Mouse (Mus musculus): ENCODE data around the gene Atad5.

The Atad5 gene

DNA sequence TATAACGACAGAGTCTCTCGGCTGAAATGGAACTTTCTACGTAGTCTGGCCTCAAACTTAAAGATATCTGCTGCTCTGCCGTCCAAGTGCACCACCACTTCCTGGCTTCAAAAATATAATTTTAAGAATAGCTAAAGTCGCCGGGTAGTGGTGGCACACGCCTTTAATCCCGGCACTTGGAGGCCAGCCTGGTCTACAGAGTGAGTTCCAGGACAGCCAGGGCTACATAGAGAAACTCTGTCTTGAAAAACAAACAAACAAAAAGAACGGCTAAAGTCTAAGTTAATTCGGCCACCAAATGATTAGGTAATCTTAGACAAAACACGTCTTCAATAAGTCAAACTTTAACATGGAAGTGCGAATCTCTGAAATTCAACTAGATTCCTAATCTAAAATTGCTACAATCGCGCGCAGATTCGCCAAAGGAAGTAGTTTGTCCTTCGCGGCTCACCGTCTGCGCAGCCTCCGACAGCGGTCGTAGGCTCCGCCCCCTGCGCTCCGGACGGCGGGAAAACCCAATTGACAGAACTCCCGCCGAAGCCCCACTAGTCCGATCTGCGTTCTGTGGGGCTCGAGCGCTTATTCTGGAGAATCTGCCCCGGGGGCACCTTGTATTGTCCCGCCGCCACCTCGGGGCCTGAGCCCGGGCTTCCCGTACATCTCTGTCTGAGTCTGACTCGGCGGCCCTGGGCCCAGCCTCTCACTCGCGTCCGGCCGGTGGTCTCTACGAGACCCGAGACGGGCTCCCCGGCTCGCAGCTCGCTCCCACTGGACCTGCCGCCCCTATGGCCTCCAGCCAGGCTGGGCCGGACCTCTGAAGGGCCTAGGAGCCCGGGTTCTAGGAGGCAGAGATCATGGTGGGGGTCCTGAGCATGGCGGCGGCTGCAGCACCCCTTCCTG is at the start of gene Atad5:
Atad5 (plus strand) TSS at position 484 of the 900 bp plus-strand sequence.
- peak; percentile 97 for DNase-seq

DNA sequence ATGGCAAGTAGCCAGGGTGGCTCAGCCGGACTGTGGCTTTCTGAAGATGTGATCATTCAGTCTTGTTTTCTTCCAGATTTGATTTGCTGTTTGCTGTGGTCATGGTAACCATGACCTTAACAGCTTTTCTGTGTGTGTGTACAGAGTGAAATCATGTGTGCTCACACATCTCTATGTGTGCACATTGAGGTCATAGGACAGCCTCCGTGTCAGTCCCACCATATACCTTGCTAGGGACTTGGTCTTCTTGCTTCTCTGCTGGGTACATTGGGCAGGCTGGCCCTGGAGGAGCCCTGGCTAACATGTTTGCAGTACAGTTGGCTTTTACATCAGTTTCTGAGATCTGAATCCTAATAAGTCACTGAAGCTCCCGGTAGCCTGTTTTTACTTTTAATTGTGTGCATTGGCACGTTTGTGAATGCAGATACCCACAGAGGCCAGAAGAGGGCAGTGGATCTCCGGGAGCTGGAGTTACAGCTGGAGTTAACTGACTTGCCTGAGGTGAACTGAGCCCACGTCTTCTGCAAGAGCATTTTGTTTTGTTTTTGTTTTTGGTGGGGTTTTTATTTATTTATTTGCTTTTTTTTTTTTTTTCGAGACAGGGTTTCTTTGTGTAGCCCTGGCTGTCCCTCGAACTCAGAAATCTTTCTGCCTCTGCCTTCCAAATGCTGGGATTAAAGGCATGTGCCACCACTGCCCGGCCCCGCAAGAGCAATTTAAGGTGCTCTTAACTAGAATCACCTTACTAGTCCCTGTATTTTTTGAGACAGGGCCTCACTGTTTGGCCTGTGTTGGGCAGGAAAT is 46.4 kb upstream of the Atad5 start:
- peak; percentile 62 for DNase-seq

GRCm38 (mm10) chr11:80043419-80043817 is 45.8 kb upstream of the Atad5 start:
- DNase-seq, result no peak

GRCm38 (mm10) chr11:80046856-80047255 is 42.3 kb upstream of the Atad5 start:
- no peak for DNase-seq

DNA sequence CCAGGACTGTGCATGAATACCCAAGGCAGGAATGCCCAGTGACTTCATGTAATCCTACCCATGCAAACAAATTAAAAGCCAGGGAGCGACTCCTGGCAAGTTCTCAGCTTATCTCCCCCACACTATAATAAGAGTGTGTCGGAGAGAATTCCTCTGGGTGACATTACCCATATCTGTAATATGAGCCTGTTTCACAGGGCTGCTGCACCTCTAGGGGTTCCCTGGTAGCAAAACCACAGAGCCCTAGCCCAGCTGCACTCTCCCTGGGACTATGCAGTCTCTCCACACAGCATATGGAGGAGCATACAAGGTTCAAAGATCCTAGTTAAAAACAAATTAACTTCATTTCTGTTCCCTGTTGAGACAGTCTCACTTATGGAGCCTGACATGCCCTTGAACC is 39.1 kb upstream of the Atad5 start:
- no peak for DNase-seq

- DNase-seq, result no peak
Observed at GRCm38 (mm10) chr11:80052456-80052855, 36.7 kb upstream of the Atad5 start.

- DNase-seq, result no peak
Observed at GRCm38 (mm10) chr11:80053171-80053570, 36.0 kb upstream of the Atad5 start.

- no peak for DNase-seq
Observed at GRCm38 (mm10) chr11:80054659-80055058, 34.5 kb upstream of the Atad5 start.

GRCm38 (mm10) chr11:80056141-80056540 is 33.1 kb upstream of the Atad5 start:
- DNase-seq, result no peak

DNA sequence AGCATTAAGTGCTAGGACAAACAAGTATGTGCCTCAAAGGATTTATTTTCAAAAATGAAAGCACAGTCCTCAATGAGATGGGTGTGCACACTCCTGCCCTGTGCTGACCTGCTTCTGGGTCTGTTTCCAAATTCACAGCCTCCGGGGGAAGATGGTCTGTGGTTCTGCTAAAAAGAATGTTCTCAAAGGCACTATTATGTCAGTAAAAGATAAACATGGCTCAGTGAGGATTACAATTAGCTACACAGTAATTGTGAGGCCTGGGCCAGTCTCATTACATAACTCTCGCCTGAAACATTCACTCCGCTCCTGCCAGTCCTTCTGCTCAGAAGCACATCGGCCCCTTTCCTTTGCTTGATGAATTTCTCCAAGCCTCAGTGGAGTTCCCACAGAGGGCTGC is 27.0 kb upstream of the Atad5 start:
- no peak for DNase-seq

DNA sequence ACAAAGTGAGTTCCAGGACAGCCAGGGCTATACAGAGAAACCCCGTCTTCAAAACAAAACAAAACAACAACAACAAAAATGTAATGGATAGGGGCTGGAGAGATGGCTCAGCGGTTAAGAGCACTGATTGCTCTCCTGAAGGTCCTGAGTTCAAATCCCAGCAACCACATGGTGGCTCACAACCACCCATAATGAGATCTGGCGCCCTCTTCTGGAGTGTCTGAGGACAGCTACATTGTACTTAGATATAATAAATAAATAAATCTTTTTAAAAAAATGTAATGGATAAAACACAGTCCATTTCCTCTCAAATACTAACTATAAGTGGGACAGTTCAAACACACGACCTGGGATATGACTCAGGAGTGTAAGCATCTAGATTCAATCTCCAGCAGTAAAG is 22.8 kb upstream of the Atad5 start:
- peak; percentile 64 for DNase-seq

GRCm38 (mm10) chr11:80067558-80067957 is 21.6 kb upstream of the Atad5 start:
- DNase-seq, result peak; percentile 53

DNA sequence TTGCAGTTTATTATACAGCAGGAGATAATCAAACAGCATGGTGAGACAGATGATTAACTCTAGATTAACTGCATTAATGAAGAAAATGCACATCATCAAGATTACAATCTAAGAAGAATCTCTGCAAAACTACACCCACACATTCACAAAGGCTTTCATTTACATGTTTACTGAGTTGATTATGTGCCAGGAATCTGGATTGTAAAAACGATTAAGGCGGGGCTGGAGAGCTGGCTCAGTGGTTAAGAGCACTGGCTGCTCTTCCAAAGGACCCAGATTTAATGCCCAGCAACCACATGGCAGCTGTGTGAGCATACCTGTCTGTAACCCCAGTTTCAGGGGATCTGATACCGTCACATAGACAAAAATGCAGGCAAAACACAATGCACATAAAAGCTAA is 19.4 kb upstream of the Atad5 start:
- no peak for DNase-seq

GRCm38 (mm10) chr11:80071039-80071438 is 18.2 kb upstream of the Atad5 start:
- no peak for DNase-seq

- no peak for DNase-seq
Observed at GRCm38 (mm10) chr11:80072365-80072764, 16.8 kb upstream of the Atad5 start.

DNA sequence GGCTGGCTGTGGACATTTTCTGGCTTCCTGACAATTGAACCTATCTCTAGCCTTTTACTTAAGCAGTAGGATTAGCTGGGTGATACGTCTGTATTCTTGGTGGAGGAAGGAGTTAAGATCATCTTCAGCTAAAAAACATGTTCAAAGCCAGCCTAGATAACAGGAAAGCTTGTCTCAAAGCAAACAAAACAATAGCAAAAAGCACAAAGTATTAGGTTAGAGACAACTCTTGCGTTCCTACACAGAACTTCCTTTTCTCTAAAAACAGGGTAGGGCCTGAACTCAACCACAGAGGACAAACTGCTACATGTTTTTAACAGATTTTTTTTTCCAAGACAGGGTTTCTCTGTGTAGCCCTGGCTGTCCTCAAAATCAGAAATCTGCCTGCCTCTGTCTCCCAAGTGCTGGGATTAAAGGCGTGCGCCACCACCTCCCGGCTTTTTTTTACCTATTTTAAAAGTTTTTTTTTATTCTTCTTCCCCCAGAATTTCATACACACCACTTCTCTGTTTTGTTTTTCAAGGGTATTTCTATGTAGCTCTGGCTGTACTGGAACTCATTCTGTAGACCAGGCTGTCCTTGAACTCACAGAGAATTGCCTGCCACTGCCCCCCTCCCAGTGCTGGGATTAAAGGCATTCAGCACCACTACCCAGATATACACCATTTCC is 13.5 kb upstream of the Atad5 start:
- no peak for DNase-seq

DNA sequence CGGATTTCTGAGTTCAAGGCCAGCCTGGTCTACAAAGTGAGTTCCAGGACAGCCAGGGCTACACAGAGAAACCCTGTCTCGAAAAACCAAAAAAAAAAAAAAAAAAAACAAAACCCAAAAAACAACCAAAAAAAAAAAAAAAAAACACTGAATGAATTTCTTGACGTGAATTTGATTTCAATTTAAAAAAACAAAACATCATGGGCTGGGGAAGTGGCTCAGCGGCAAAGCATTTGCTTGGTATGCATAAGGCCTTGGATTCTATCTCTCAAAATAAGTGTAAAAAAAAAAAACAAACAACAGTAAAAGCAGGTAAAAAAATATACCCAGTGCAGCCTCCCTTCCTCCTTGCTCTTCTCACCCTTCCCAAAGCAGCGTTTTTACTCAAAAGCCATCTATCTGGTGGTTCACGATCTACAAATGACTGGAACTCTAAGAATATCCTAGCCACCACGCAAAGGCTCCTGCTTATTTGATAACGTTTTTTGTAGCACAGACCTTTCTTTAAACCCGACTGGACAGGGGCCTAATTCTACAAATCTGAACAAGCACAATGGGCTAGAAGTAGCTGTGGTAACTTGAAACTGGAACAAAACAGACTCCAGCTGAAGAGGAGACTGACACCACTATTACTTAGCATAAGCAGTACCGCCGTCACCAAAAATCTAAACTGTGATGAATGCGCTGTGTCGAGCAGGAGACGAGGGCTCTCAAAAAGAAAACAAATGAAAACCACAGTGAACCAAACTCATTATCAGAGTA is 11.2 kb upstream of the Atad5 start:
- no peak for DNase-seq

DNA sequence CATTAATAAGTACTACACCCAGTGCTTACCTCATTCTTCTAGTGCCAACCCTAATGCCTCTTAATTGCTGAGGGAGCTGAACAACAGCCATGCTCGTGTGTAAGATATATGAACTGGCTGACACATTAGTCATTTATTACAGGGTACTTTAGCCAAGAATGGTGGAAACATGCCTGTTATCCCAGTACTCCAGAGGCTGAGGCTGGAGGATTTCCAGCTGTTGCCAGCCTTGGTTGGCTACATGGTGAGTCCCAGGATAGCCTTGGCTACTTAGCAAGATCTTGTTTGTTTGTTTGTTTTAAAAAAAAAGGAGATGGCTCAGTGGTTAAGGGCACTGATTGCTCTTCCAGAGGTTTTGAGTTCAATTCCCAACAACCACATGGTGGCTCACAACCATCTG is 10.4 kb upstream of the Atad5 start:
- DNase-seq, result no peak

DNA sequence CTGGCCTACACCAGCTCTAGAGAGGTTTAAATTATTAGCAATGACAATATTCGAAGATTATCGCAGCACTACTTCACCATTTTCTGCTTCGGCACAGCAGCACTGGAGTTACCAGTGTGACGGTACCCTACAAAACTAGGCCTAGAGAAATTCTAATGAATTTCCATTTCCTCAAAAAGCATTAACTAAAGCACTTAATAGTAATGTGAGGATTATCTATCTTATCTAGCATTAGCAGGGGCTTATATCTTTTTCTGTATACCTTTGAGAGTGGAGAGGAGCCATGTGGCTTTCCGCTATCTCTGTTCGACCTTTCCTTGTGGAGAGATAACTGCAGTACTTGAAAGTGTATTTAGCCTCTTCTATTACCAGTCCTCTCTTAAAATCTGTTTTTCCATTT is 9.4 kb upstream of the Atad5 start:
- no peak for DNase-seq

DNA sequence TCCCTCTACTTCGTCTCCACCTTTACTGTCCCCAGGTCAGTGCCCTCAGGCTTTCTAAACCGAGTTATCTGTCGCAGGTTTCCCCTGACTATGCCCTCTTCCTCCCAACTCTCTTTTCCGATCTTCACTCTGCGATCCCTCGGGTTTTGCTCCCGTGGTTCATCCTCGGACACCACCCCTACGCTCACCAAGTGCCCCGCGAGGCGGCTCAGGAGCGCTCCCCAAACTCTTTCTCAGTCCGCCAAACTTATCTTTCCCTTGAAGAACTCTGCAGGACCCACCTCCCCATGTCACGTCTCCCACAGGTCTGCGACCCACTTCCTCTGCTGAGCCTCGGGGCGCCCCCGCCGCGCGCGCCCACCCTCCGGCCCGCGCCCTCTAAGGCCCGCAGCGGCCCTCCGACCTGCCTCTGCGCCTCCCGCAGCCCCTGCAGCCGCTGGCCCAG is 8.8 kb upstream of the Atad5 start:
- DNase-seq, result no peak

DNA sequence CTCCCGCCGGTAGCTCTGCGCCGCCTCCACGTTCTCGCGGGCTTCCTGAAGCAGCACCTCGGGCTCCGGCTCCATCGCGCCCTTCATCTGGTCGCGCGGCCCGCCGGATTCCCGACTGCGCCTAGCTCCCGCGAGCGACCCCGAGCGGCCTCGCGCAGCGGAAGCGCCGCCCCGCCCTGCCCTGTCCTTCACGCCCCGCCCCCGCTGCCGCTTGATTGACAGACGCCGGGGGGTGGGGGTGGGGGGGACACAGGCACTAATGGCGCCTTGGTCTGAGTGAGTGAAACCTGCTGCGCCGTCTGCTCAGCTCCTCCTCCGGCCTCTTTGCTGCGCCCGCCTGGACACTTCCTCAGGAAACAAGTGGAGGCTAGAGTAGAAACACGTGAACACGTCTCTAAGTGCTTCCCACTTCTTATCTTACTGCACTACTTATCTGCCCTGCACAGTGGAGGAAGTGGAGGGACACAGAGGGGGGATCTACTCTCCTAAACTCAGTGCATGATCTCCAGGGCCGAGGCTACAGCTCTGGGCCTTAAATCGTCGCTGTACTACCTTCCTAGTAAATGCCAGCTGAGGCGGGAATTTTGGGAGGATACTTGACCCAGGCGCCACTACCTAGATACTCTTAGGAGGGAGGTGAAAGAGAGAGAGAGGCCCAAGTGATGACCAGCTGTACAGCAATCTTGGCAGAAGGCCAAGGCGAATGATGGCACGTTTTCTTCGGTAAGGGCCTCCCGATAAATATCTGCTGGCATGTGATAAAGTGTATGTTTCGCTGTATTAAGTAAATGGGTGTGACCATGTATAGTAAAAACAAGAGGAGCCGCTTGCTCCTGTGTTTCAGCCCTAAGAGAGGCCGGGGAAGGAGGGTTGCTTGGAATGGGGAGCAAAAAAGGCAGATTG is 8.1 kb upstream of the Atad5 start, which contains the start of gene Crlf3:
Crlf3 (minus strand) TSS at position 166 of the 903 bp plus-strand sequence.
- peak; percentile 99 for DNase-seq
